Mouse (Mus musculus) kidney, adult 2 months (tissue): ENCODE measurements around the gene Hapln2.

ENCODE experiments used
- CTCF ChIP-seq: fragments of 200-500 bp; conservative IDR thresholded peaks from 2 replicates; pipeline ENCODE4 v1.5.1; 2011; ENCODE audit warnings: low read depth, mild to moderate bottlenecking, control low read depth, low read length, moderate library complexity, mixed read lengths; ENCODE audit not compliant: insufficient read depth, insufficient read length
- POLR2A ChIP-seq: fragments of 200-500 bp; IDR thresholded peaks from one replicate; pipeline ENCODE4 v1.6.1; 2011; ENCODE audit warnings: low read depth, low read length, control low read depth

- TF ChIP-seq POLR2A: no peak
- no peak for TF ChIP-seq CTCF
Measured at GRCm38 (mm10) chr3:87972776-87973175, 54.6 kb downstream of the Hapln2 start.
